Mouse (Mus musculus) midbrain, postnatal 0 days (tissue): Measurements from ENCODE around the gene Robo2. TPM values are rescaled to one million over a fixed set of nuclear protein-coding genes. Genes with fewer than 3 reads are reported as not detected.

Experiments
- ATAC-seq: fragments of 200-750 bp; cut with Nextera tagmentation; 2 replicates; pipeline ENCODE4 v1.8.0; 2017; ENCODE audit warnings: moderate number of reproducible peaks, mild to moderate bottlenecking, moderate TSS enrichment, moderate library complexity; ENCODE audit not compliant: low FRiP score
- DNase-seq: peaks from one replicate; pipeline ENCODE4 v3.0.0-alpha.2; 2015; ENCODE audit warnings: low spot score
- H3K27ac ChIP-seq: fragments of 300-500 bp; sonication (generic); 2 replicates; pipeline ENCODE4 v1.5.1; 2014; ENCODE audit warnings: low read depth, mild to moderate bottlenecking, low read length, mixed read lengths
- H3K27me3 ChIP-seq: fragments of 300-500 bp; sonication (generic); 2 replicates; pipeline ENCODE4 v1.6.1; 2014; ENCODE audit warnings: low read length, control low read depth, mixed read lengths; ENCODE audit not compliant: insufficient read depth
- H3K36me3 ChIP-seq: fragments of 300-500 bp; sonication (generic); 2 replicates; pipeline ENCODE4 v1.6.1; 2014; ENCODE audit warnings: low read length, control low read depth, mixed read lengths; ENCODE audit not compliant: insufficient read depth
- H3K4me1 ChIP-seq: fragments of 300-500 bp; sonication (generic); 2 replicates; pipeline ENCODE4 v1.6.1; 2014; ENCODE audit warnings: mild to moderate bottlenecking, control low read depth, antibody characterized with exemption, low read length, mixed read lengths; ENCODE audit not compliant: insufficient read depth
- H3K4me2 ChIP-seq: fragments of 300-500 bp; sonication (generic); 2 replicates; pipeline ENCODE4 v1.6.1; 2014; ENCODE audit warnings: low read depth, mild to moderate bottlenecking, low read length, mixed read lengths; ENCODE audit not compliant: poor library complexity, severe bottlenecking
- H3K4me3 ChIP-seq: fragments of 300-500 bp; sonication (generic); 2 replicates; pipeline ENCODE4 v1.5.1; 2014; ENCODE audit warnings: low read depth, mild to moderate bottlenecking, low read length, moderate library complexity
- H3K9ac ChIP-seq: fragments of 300-500 bp; sonication (generic); replicated peaks from 2 replicates; pipeline ENCODE4 v1.6.1; 2014; ENCODE audit warnings: mild to moderate bottlenecking, low read length, moderate library complexity, mixed read lengths; ENCODE audit not compliant: poor library complexity, severe bottlenecking
- H3K9me3 ChIP-seq: fragments of 300-500 bp; sonication (generic); 2 replicates; pipeline ENCODE4 v1.6.1; 2016; ENCODE audit warnings: low read length, control low read depth
- CTCF ChIP-seq: IDR thresholded peaks from 2 replicates; pipeline ENCODE4 v1.5.1; 2016; ENCODE audit warnings: antibody characterized with exemption, mild to moderate bottlenecking
- WGBS: fragments of 180-500 bp; shearing (Covaris S2); extraction: QIAGEN DNeasy Blood & Tissue Kit; methylation state at CpG from one replicate; pipeline ENCODE4 v1.1.7; 2014; 5-methylcytosine and 5-hydroxymethylcytosine counted together
- polyA plus RNA-seq: library from polyadenylated mRNA; unstranded; fragments of >200 nt; fragmentation: Nextera tagmentation; extraction: Ambion mirVana; gene quantifications from 2 replicates; pipeline ENCODE4 v1.2.1, GENCODE M21; 2015
- total RNA-seq: library from RNA; depleted of rRNA; stranded (reverse); fragments of >200 nt; gene quantifications from 2 replicates; pipeline ENCODE4 v1.2.3, GENCODE M21; 2014

The Robo2 gene
- total and polyA plus RNA-seq, 2 experiments from 2014 or later, result 49.8 to 134 TPM

- H3K27ac ChIP-seq, result no peak overlapping the region
- no peak for DNase-seq
- WGBS, result 30% methylated on average over 2 of the region's 2 CpGs
These were observed 15.4 kb upstream of the Robo2 start for GRCm38 (mm10) chr16:74427071-74427470.

GRCm38 (mm10) chr16:74420324-74420723 lies 8.7 kb upstream of the Robo2 start:
- Histone ChIP-seq H3K4me3 (no peak overlapping the region), H3K27me3 (no peaks in the 10 kb centered on the region), H3K4me1 (no peaks in the 10 kb centered on the region), H3K4me2 (no peak overlapping the region), H3K9ac (no peak overlapping the region), H3K27ac (no peak overlapping the region), H3K9me3 (no peaks in the 10 kb centered on the region), H3K36me3 (no peaks in the 10 kb centered on the region)
- WGBS, result 72% methylated on average over 2 of the region's 2 CpGs
- ATAC-seq (no peak), DNase-seq (no peak)
- TF ChIP-seq CTCF, result no peak

More at GRCm38 (mm10) chr16:74427071-74427470, 15.4 kb upstream of the Robo2 start:
- H3K4me1 ChIP-seq, result no peaks in the 10 kb centered on the region
- no peaks in the 10 kb centered on the region for H3K27me3 ChIP-seq
- no peak overlapping the region for H3K4me3 ChIP-seq
- H3K9ac ChIP-seq, result no peak overlapping the region
- no peaks in the 10 kb centered on the region for H3K9me3 ChIP-seq
- no peak for TF ChIP-seq CTCF
- no peak for ATAC-seq
- no peak overlapping the region for H3K4me2 ChIP-seq
- no peaks in the 10 kb centered on the region for H3K36me3 ChIP-seq

GRCm38 (mm10) chr16:74412471-74413291 lies 1.1 kb upstream of the Robo2 start:
- H3K27me3 ChIP-seq, result no peaks in the 10 kb centered on the region
- H3K9me3 ChIP-seq, result no peaks in the 10 kb centered on the region
- H3K27ac ChIP-seq, result peak overlapping the region; percentile 84
- H3K4me2 ChIP-seq, result peak overlapping the region; percentile 90
- H3K4me1 ChIP-seq, result no peaks in the 10 kb centered on the region
- under 1% methylated on average over 20 of the region's 20 CpGs for WGBS
- peak; percentile 86 for TF ChIP-seq CTCF
- H3K4me3 ChIP-seq, result peak overlapping the region; percentile 80
- ATAC-seq (peak; percentile 57; the same call in 1 of the 2 replicates), DNase-seq (peak; percentile 89)
- H3K36me3 ChIP-seq, result no peaks in the 10 kb centered on the region
- H3K9ac ChIP-seq, result peak overlapping the region; percentile 68; the same call in 1 of the 2 replicates

- under 1% methylated on average over 16 of the region's 16 CpGs for WGBS
- DNase-seq (peak; percentile 58), ATAC-seq (no peak)
These were observed 604 bp downstream of the Robo2 start for GRCm38 (mm10) chr16:74411021-74411420.

GRCm38 (mm10) chr16:74410125-74410524 lies 1.5 kb downstream of the Robo2 start:
- Histone ChIP-seq H3K4me2 (peak overlapping the region; percentile 90), H3K9me3 (no peaks in the 10 kb centered on the region), H3K27ac (peak overlapping the region; percentile 84), H3K9ac (peak overlapping the region; percentile 68), H3K4me1 (no peaks in the 10 kb centered on the region), H3K4me3 (peak overlapping the region; percentile 80), H3K27me3 (no peaks in the 10 kb centered on the region), H3K36me3 (no peaks in the 10 kb centered on the region)
- WGBS, result 18% methylated on average over 6 of the region's 6 CpGs
- peak; percentile 45 for TF ChIP-seq CTCF
- DNase-seq (peak; percentile 72), ATAC-seq (peak; percentile 59)

More at GRCm38 (mm10) chr16:74411021-74411420, 604 bp downstream of the Robo2 start:
- Histone ChIP-seq H3K4me1 (no peaks in the 10 kb centered on the region), H3K9me3 (no peaks in the 10 kb centered on the region), H3K27me3 (no peaks in the 10 kb centered on the region), H3K36me3 (no peaks in the 10 kb centered on the region), H3K4me2 (peak overlapping the region; percentile 90), H3K27ac (peak overlapping the region; percentile 84), H3K4me3 (peak overlapping the region; percentile 80), H3K9ac (peak overlapping the region; percentile 68)
- no peak for TF ChIP-seq CTCF

GRCm38 (mm10) chr16:74409548-74409947 lies 2.1 kb downstream of the Robo2 start:
- no peaks in the 10 kb centered on the region for H3K36me3 ChIP-seq
- no peaks in the 10 kb centered on the region for H3K4me1 ChIP-seq
- WGBS, result 44% methylated on average over 4 of the region's 4 CpGs
- peak overlapping the region; percentile 84 for H3K27ac ChIP-seq
- H3K9me3 ChIP-seq, result no peaks in the 10 kb centered on the region
- no peak for TF ChIP-seq CTCF
- peak overlapping the region; percentile 68 for H3K9ac ChIP-seq
- H3K4me3 ChIP-seq, result peak overlapping the region; percentile 80
- ATAC-seq (no peak), DNase-seq (peak; percentile 54)
- H3K4me2 ChIP-seq, result peak overlapping the region; percentile 90
- no peaks in the 10 kb centered on the region for H3K27me3 ChIP-seq
